Mouse (Mus musculus): ENCODE results near the gene Bloc1s6.

The Bloc1s6 gene

GRCm38 (mm10) chr2:122737894-122738830 lies at the start of gene Bloc1s6:
TSS of gene Bloc1s6 (plus strand) at chr2:122738503.
- peak; percentile 93 for DNase-seq (ENCODE audit: low read depth, low spot score)

GRCm38 (mm10) chr2:122697526-122697925 lies 40.8 kb upstream of the Bloc1s6 start:
- DNase-seq (ENCODE audit: low read depth, low spot score), result no peak

- no peak for DNase-seq (ENCODE audit: low read depth, low spot score)
These were observed 37.3 kb upstream of the Bloc1s6 start for GRCm38 (mm10) chr2:122701012-122701411.

- no peak for DNase-seq (ENCODE audit: low read depth, low spot score)
These were observed 36.5 kb upstream of the Bloc1s6 start for GRCm38 (mm10) chr2:122701871-122702180.

- DNase-seq (ENCODE audit: low read depth, low spot score), result peak; percentile 84
These were observed 35.9 kb upstream of the Bloc1s6 start, which contains the start of gene Slc30a4 for GRCm38 (mm10) chr2:122702181-122703036. TSS of gene Slc30a4 (minus strand) at chr2:122702663.

GRCm38 (mm10) chr2:122704572-122704971 lies 33.7 kb upstream of the Bloc1s6 start:
- no peak for DNase-seq (ENCODE audit: low read depth, low spot score)

- DNase-seq (ENCODE audit: low read depth, low spot score), result no peak
These were observed 30.2 kb upstream of the Bloc1s6 start for GRCm38 (mm10) chr2:122708080-122708479.

- no peak for DNase-seq (ENCODE audit: low read depth, low spot score)
These were observed 29.1 kb upstream of the Bloc1s6 start for GRCm38 (mm10) chr2:122709156-122709555.

- DNase-seq (ENCODE audit: low read depth, low spot score), result no peak
These were observed 26.4 kb upstream of the Bloc1s6 start for GRCm38 (mm10) chr2:122711911-122712310.

- DNase-seq (ENCODE audit: low read depth, low spot score), result no peak
These were observed 25.5 kb upstream of the Bloc1s6 start for GRCm38 (mm10) chr2:122712848-122713247.

GRCm38 (mm10) chr2:122715148-122715692 lies 23.1 kb upstream of the Bloc1s6 start:
- DNase-seq (ENCODE audit: low read depth, low spot score), result no peak

GRCm38 (mm10) chr2:122716301-122716842 lies 21.9 kb upstream of the Bloc1s6 start:
- no peak for DNase-seq (ENCODE audit: low read depth, low spot score)

GRCm38 (mm10) chr2:122719232-122719631 lies 19.1 kb upstream of the Bloc1s6 start:
- DNase-seq (ENCODE audit: low read depth, low spot score), result no peak

- no peak for DNase-seq (ENCODE audit: low read depth, low spot score)
These were observed 17.7 kb upstream of the Bloc1s6 start for GRCm38 (mm10) chr2:122720564-122720963.

- DNase-seq (ENCODE audit: low read depth, low spot score), result no peak
These were observed 12.7 kb upstream of the Bloc1s6 start for GRCm38 (mm10) chr2:122725604-122726003.

- no peak for DNase-seq (ENCODE audit: low read depth, low spot score)
These were observed 6.8 kb upstream of the Bloc1s6 start for GRCm38 (mm10) chr2:122731456-122731855.

- no peak for DNase-seq (ENCODE audit: low read depth, low spot score)
These were observed 720 bp downstream of the Bloc1s6 start for GRCm38 (mm10) chr2:122739023-122739422.

- DNase-seq (ENCODE audit: low read depth, low spot score), result no peak
These were observed 8.2 kb downstream of the Bloc1s6 start for GRCm38 (mm10) chr2:122746461-122746860.

- peak; percentile 52 for DNase-seq (ENCODE audit: low read depth, low spot score)
These were observed 15.5 kb downstream of the Bloc1s6 start for GRCm38 (mm10) chr2:122753739-122754343.

- DNase-seq (ENCODE audit: low read depth, low spot score), result no peak
These were observed 21.5 kb downstream of the Bloc1s6 start for GRCm38 (mm10) chr2:122759791-122760190.

GRCm38 (mm10) chr2:122762991-122763390 lies 24.7 kb downstream of the Bloc1s6 start:
- DNase-seq (ENCODE audit: low read depth, low spot score), result no peak

Measured in retina, postnatal 7 days (tissue).